Mouse (Mus musculus) C2C12 (cell line): ENCODE data around the gene Mtcl1. TPM values are rescaled to one million over a fixed set of nuclear protein-coding genes. Genes with fewer than 3 reads are reported as not detected.

Experiments used
- H3K27me3 ChIP-seq: one replicate; pipeline ENCODE4 v1.6.1; 2011; ENCODE audit not compliant: control insufficient read depth, insufficient read depth, insufficient read length
- H3K36me3 ChIP-seq: one replicate; pipeline ENCODE4 v1.6.1; 2011; ENCODE audit not compliant: control insufficient read depth, insufficient read depth
- H3K4me3 ChIP-seq: one replicate; pipeline ENCODE4 v1.5.1; 2011; ENCODE audit warnings: mild to moderate bottlenecking, control low read depth; ENCODE audit not compliant: poor library complexity, insufficient read depth, severe bottlenecking
- H3K79me2 ChIP-seq: one replicate; pipeline ENCODE4 v1.6.1; 2011; ENCODE audit not compliant: control insufficient read depth, insufficient read depth
- H3K79me3 ChIP-seq: one replicate; pipeline ENCODE4 v1.6.1; 2011; ENCODE audit warnings: low read depth, control low read depth
- H3ac ChIP-seq: one replicate; pipeline ENCODE3; 2011; ENCODE audit warnings: low read depth; ENCODE audit not compliant: control insufficient read depth, insufficient read length
- CEBPB ChIP-seq: IDR thresholded peaks from one replicate; pipeline ENCODE4 v1.6.1; 2011; ENCODE audit warnings: low read depth, mild to moderate bottlenecking, control low read depth, moderate library complexity
- CTCF ChIP-seq: IDR thresholded peaks from one replicate; pipeline ENCODE4 v1.5.1; 2011; ENCODE audit not compliant: control insufficient read depth, insufficient read depth, insufficient read length
- FOSL1 ChIP-seq: IDR thresholded peaks from one replicate; pipeline ENCODE4 v1.8.0; 2011; ENCODE audit warnings: mild to moderate bottlenecking, low read length; ENCODE audit not compliant: poor library complexity, insufficient read depth, severe bottlenecking
- MAX ChIP-seq: IDR thresholded peaks from one replicate; pipeline ENCODE4 v1.6.1; 2011; ENCODE audit warnings: mild to moderate bottlenecking, control low read depth
- MYOD1 ChIP-seq: IDR thresholded peaks from one replicate; pipeline ENCODE4 v1.6.1; 2011; ENCODE audit warnings: low read depth; ENCODE audit not compliant: control insufficient read depth, insufficient read length
- MYOG ChIP-seq: IDR thresholded peaks from one replicate; pipeline ENCODE4 v1.6.1; 2011; ENCODE audit not compliant: control insufficient read depth, insufficient read length; ENCODE audit errors: extremely low read depth
- USF1 ChIP-seq: IDR thresholded peaks from one replicate; pipeline ENCODE4 v1.6.1; 2011; ENCODE audit warnings: low read depth, mild to moderate bottlenecking, control low read depth, moderate library complexity
- polyA plus RNA-seq: library from polyadenylated mRNA; unstranded; fragments of >200 nt; fragmentation: generic; extraction: Trizol; gene quantifications from one replicate; pipeline ENCODE4 v1.2.1, GENCODE M21; 2012; ENCODE audit warnings: missing spikeins

Gene Mtcl1
- polyA plus RNA-seq, 1 experiment: 15.1 TPM

DNA sequence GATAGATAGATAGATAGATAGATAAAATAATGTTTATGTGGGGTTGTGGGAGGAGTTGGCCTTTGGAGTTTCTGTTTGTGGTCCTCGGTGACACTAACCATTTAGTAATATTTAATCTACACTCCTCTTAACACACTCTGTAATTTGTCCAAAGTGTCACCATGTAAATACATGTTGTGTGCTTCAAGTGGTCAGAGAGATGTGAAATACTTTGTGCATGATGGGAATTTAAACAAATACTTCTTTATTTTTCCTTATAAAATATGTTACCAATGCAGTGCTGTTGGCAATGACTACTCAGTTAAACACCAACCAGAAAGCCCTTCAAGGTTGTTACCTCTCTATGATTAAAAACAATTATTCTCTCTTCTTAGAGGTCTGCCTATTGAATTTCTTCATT is 83.9 kb downstream of the Mtcl1 start:
- Histone ChIP-seq H3K4me3 (no peak overlapping the region), H3K79me3 (no peaks in the 10 kb centered on the region), H3K27me3 (no peaks in the 10 kb centered on the region), H3K36me3 (peaks cover 41% of the 10 kb centered on the region), H3K79me2 (no peaks in the 10 kb centered on the region), H3ac (no peak overlapping the region)
- TF ChIP-seq MYOD1 (no peak), CEBPB (no peak), FOSL1 (no peak), USF1 (no peak), MAX (no peak), CTCF (no peak), MYOG (no peak)

DNA sequence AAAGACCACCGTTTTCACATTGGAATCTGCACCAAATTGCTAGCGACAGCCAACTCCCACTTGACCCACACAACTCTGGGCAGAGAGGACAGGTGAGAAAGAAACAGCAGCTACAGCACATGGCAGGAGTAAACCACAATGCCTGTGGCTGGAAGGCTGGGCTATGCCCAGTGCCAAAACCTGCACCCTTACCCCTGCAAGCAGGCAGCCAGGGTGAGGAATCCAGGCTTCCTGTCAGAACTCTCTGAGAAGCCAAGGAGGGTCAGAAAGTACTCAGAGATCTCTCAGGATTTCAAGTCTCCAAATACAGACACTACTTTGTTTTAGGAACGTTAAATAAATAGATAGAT is 84.3 kb downstream of the Mtcl1 start:
- H3K79me3 ChIP-seq: no peaks in the 10 kb centered on the region
- TF ChIP-seq MAX (peak; percentile 9), MYOD1 (peak; percentile 46), USF1 (no peak), MYOG (no peak), CTCF (no peak), FOSL1 (no peak), CEBPB (no peak)
- no peak overlapping the region for H3K4me3 ChIP-seq
- H3K79me2 ChIP-seq: no peaks in the 10 kb centered on the region
- peak overlapping the region; percentile 73 for H3ac ChIP-seq
- no peaks in the 10 kb centered on the region for H3K27me3 ChIP-seq
- H3K36me3 ChIP-seq: peaks cover 41% of the 10 kb centered on the region

DNA sequence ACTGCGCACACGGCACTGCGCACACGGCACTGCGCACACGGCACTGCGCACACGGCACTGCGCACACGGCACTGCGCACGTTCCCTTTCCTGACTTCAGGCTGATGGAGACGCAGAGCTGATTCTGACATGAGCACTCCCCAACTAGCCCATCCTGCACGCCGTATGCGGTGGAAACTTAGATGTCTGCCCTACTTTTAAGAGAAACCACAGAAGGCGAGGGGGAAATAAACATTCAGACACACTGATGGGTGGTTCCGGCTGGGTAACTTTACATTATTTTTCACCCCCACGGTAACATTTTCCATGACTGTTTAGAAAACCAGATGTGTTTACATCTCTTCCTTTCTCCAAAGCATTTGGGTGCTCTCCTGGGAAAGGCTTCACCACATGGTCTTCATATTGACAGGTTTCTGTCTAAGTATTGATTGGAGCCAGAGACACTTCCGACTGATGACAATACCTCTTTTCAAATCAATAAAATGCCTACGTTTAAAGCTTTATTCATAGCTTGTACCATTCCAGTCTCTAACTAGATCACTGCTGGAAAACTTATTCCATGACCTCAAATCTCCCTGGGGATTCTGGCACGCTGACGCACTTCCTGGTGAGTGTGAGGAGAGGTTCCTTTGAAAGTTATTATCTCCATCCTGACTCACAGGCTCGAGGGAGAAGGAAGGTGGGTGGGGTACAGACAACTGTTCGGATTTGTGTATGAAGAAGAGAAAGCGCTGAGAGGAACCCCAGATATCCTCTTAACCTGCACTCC is 84.8 kb downstream of the Mtcl1 start:
- no peak for TF ChIP-seq MYOD1
- no peak for TF ChIP-seq CTCF
- no peak for TF ChIP-seq MYOG
- no peak for TF ChIP-seq CEBPB
- no peak for TF ChIP-seq FOSL1
- TF ChIP-seq MAX: no peak
- no peak for TF ChIP-seq USF1
- H3K4me3 ChIP-seq: no peak overlapping the region
- no peaks in the 10 kb centered on the region for H3K27me3 ChIP-seq
- H3ac ChIP-seq: peak overlapping the region; percentile 73
- no peaks in the 10 kb centered on the region for H3K79me2 ChIP-seq
- H3K36me3 ChIP-seq: peaks cover 37% of the 10 kb centered on the region
- no peaks in the 10 kb centered on the region for H3K79me3 ChIP-seq

DNA sequence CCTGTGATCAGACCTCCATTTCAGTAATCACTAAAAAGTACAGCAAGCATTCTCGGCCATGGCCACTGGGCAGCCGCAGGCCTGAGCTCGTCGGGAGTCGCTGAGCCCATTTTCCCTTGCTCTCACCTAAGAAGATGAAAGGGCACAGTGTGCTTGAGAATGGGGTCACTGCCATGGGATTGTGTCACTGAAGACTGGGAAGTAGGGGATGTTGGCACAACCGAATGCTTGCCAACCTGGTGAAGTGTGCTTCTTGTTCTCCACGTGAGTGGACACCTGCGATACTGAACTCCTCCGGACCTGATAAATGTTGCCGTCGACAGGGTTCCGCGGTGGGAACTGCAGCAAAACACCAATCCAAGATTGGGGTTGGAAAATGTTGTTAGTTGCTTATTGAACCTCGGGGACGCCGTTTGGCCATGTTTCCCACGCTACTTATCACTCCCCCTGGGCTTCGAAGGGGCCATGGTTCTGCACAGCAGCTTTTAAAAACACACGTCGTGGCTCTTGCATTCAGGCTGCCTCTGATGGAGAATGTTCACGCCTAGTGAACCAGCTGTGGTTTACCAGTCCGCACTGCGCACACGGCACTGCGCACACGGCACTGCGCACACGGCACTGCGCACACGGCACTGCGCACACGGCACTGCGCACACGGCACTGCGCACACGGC is 85.6 kb downstream of the Mtcl1 start:
- no peaks in the 10 kb centered on the region for H3K79me2 ChIP-seq
- no peak for TF ChIP-seq USF1
- TF ChIP-seq CTCF: no peak
- TF ChIP-seq MAX: no peak
- TF ChIP-seq FOSL1: no peak
- no peak for TF ChIP-seq MYOG
- no peak for TF ChIP-seq MYOD1
- TF ChIP-seq CEBPB: no peak
- H3K79me3 ChIP-seq: no peaks in the 10 kb centered on the region
- H3K27me3 ChIP-seq: no peaks in the 10 kb centered on the region
- H3K36me3 ChIP-seq: peaks cover 32% of the 10 kb centered on the region
- H3K4me3 ChIP-seq: no peak overlapping the region
- H3ac ChIP-seq: no peak overlapping the region

DNA sequence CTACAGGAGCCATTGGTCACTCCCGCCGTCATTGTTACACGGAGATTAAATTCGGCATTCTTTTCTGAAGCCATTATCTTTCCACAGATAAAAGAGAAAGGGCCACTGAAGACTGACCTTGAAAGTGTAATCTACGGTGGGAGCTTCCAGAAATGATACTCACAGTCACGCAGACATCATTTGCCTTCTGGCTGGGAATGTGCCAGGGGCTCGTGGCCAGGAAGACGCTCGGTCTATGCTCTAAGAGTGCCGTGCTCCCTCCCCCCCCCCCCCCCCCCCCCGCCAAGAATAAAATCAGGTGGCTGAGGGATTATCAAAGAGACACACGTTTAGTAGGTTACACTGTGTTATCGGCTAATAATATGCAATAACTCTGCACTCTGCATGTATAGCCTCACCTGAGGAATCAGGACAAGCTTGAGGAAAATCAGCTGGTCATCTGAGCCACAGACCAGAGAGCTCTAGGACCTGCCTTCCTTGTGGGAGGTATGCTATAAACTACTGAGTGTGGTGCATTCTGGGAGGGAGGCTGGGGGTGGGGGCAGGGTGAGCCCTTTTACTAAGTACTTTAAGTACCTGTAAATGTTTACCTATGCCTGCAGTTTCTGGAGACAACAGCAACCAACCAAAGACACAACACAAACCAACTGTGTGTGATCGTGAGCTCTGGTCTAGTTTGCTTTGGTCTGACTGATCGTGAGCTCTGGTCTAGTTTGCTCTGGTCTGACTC is 87.1 kb downstream of the Mtcl1 start:
- no peaks in the 10 kb centered on the region for H3K27me3 ChIP-seq
- H3K79me3 ChIP-seq: no peaks in the 10 kb centered on the region
- H3K79me2 ChIP-seq: no peaks in the 10 kb centered on the region
- TF ChIP-seq USF1: no peak
- TF ChIP-seq MAX: no peak
- TF ChIP-seq MYOD1: no peak
- no peak for TF ChIP-seq CEBPB
- no peak for TF ChIP-seq MYOG
- TF ChIP-seq FOSL1: no peak
- TF ChIP-seq CTCF: no peak
- no peak overlapping the region for H3K4me3 ChIP-seq
- H3ac ChIP-seq: no peak overlapping the region
- H3K36me3 ChIP-seq: peaks cover 28% of the 10 kb centered on the region
